Mouse (Mus musculus): ENCODE data around the gene Gpr19. TPM values are rescaled to one million over a fixed set of nuclear protein-coding genes. Genes with fewer than 3 reads are reported as not detected.

Gene Gpr19
- polyA plus RNA-seq, 1 experiment from 2014 or later: 36.9 TPM

- H3K27me3 ChIP-seq (ENCODE audit: control insufficient read depth, insufficient read depth, low read length): no peaks in the 10 kb centered on the region
- peak overlapping the region; percentile 91 for H3K9ac ChIP-seq (ENCODE audit: low read length)
- no peaks in the 10 kb centered on the region for H3K9me3 ChIP-seq (ENCODE audit: control insufficient read depth, low read length)
- peak overlapping the region; percentile 66 for H3K4me2 ChIP-seq
- peak overlapping the region; percentile 54 for H3K4me3 ChIP-seq (ENCODE audit: low read depth, low read length)
- ATAC-seq (ENCODE audit: low FRiP score) (peak; percentile 93), DNase-seq (ENCODE audit: low spot score, missing footprints) (peak; percentile 100)
- H3K36me3 ChIP-seq (ENCODE audit: control insufficient read depth, insufficient read depth, low read length): no peaks in the 10 kb centered on the region
- peak overlapping the region; percentile 100 for H3K27ac ChIP-seq (ENCODE audit: low read depth, low read length)
- H3K4me1 ChIP-seq (ENCODE audit: control insufficient read depth, insufficient read depth, low read length): peaks cover 11% of the 10 kb centered on the region
- under 1% methylated on average over 38 of the region's 38 CpGs for WGBS
These were observed 809 bp downstream of the Gpr19 start for GRCm38 (mm10) chr6:134897443-134898094.

- ATAC-seq (ENCODE audit: low FRiP score): no peak
- peak overlapping the region; percentile 91 for H3K9ac ChIP-seq (ENCODE audit: low read length)
- H3K36me3 ChIP-seq (ENCODE audit: control insufficient read depth, insufficient read depth, low read length): no peaks in the 10 kb centered on the region
- H3K27me3 ChIP-seq (ENCODE audit: control insufficient read depth, insufficient read depth, low read length): no peaks in the 10 kb centered on the region
- H3K4me3 ChIP-seq (ENCODE audit: low read depth, low read length): peak overlapping the region; percentile 54
- H3K9me3 ChIP-seq (ENCODE audit: control insufficient read depth, low read length): no peaks in the 10 kb centered on the region
- H3K27ac ChIP-seq (ENCODE audit: low read depth, low read length): no peak overlapping the region; the same call in 1 of the 2 replicates
- 59% methylated on average over 15 of the region's 15 CpGs for WGBS
- peaks cover 11% of the 10 kb centered on the region for H3K4me1 ChIP-seq (ENCODE audit: control insufficient read depth, insufficient read depth, low read length)
- peak overlapping the region; percentile 66 for H3K4me2 ChIP-seq
- no peak for DNase-seq (ENCODE audit: low spot score, missing footprints)
These were observed 1.6 kb downstream of the Gpr19 start for GRCm38 (mm10) chr6:134896570-134897436.

GRCm38 (mm10) chr6:134890436-134890835, 7.9 kb downstream of the Gpr19 start:
- WGBS: 82% methylated on average over 7 of the region's 7 CpGs
- ATAC-seq (ENCODE audit: low FRiP score): no peak
- Histone ChIP-seq H3K27ac (ENCODE audit: low read depth, low read length) (no peak overlapping the region), H3K9ac (ENCODE audit: low read length) (no peak overlapping the region), H3K36me3 (ENCODE audit: control insufficient read depth, insufficient read depth, low read length) (no peaks in the 10 kb centered on the region), H3K4me2 (no peak overlapping the region), H3K27me3 (ENCODE audit: control insufficient read depth, insufficient read depth, low read length) (no peaks in the 10 kb centered on the region), H3K9me3 (ENCODE audit: control insufficient read depth, low read length) (no peaks in the 10 kb centered on the region), H3K4me3 (ENCODE audit: low read depth, low read length) (no peak overlapping the region), H3K4me1 (ENCODE audit: control insufficient read depth, insufficient read depth, low read length) (peaks cover 28% of the 10 kb centered on the region)
- peak; percentile 67 for DNase-seq (ENCODE audit: low spot score, missing footprints)

- no peak overlapping the region for H3K27ac ChIP-seq (ENCODE audit: low read depth, low read length)
- WGBS: 79% methylated on average over 1 of the region's 1 CpGs
- no peak overlapping the region for H3K4me2 ChIP-seq
- H3K4me3 ChIP-seq (ENCODE audit: low read depth, low read length): no peak overlapping the region
- peaks cover 28% of the 10 kb centered on the region for H3K4me1 ChIP-seq (ENCODE audit: control insufficient read depth, insufficient read depth, low read length)
- H3K9me3 ChIP-seq (ENCODE audit: control insufficient read depth, low read length): no peaks in the 10 kb centered on the region
- H3K9ac ChIP-seq (ENCODE audit: low read length): no peak overlapping the region
- DNase-seq (ENCODE audit: low spot score, missing footprints) (peak; percentile 31), ATAC-seq (ENCODE audit: low FRiP score) (no peak)
- H3K36me3 ChIP-seq (ENCODE audit: control insufficient read depth, insufficient read depth, low read length): no peaks in the 10 kb centered on the region
- H3K27me3 ChIP-seq (ENCODE audit: control insufficient read depth, insufficient read depth, low read length): no peaks in the 10 kb centered on the region
These were observed 8.6 kb downstream of the Gpr19 start for GRCm38 (mm10) chr6:134889763-134890162.

- no peaks in the 10 kb centered on the region for H3K9me3 ChIP-seq (ENCODE audit: control insufficient read depth, low read length)
- no peaks in the 10 kb centered on the region for H3K27me3 ChIP-seq (ENCODE audit: control insufficient read depth, insufficient read depth, low read length)
- H3K4me2 ChIP-seq: peak overlapping the region; percentile 67
- H3K27ac ChIP-seq (ENCODE audit: low read depth, low read length): peak overlapping the region; percentile 92
- H3K9ac ChIP-seq (ENCODE audit: low read length): peak overlapping the region; percentile 46
- H3K36me3 ChIP-seq (ENCODE audit: control insufficient read depth, insufficient read depth, low read length): no peaks in the 10 kb centered on the region
- peaks cover 28% of the 10 kb centered on the region for H3K4me1 ChIP-seq (ENCODE audit: control insufficient read depth, insufficient read depth, low read length)
- 3% methylated on average over 4 of the region's 4 CpGs for WGBS
- H3K4me3 ChIP-seq (ENCODE audit: low read depth, low read length): peak overlapping the region; percentile 55
- ATAC-seq (ENCODE audit: low FRiP score): peak; percentile 81
- peak; percentile 92 for DNase-seq (ENCODE audit: low spot score, missing footprints)
These were observed 9.8 kb downstream of the Gpr19 start for GRCm38 (mm10) chr6:134888563-134889017.

GRCm38 (mm10) chr6:134887711-134888449, 10.5 kb downstream of the Gpr19 start:
- Histone ChIP-seq H3K9me3 (ENCODE audit: control insufficient read depth, low read length) (no peaks in the 10 kb centered on the region), H3K27ac (ENCODE audit: low read depth, low read length) (peak overlapping the region; percentile 92), H3K36me3 (ENCODE audit: control insufficient read depth, insufficient read depth, low read length) (no peaks in the 10 kb centered on the region), H3K9ac (ENCODE audit: low read length) (peak overlapping the region; percentile 72), H3K4me1 (ENCODE audit: control insufficient read depth, insufficient read depth, low read length) (peaks cover 28% of the 10 kb centered on the region), H3K27me3 (ENCODE audit: control insufficient read depth, insufficient read depth, low read length) (no peaks in the 10 kb centered on the region), H3K4me3 (ENCODE audit: low read depth, low read length) (peak overlapping the region; percentile 55), H3K4me2 (peak overlapping the region; percentile 67)
- peak; percentile 99 for DNase-seq (ENCODE audit: low spot score, missing footprints)
- WGBS: 0% methylated on average over 9 of the region's 10 CpGs
- peak; percentile 92 for ATAC-seq (ENCODE audit: low FRiP score)

- peaks cover 28% of the 10 kb centered on the region for H3K4me1 ChIP-seq (ENCODE audit: control insufficient read depth, insufficient read depth, low read length)
- 23% methylated on average over 5 of the region's 5 CpGs for WGBS
- DNase-seq (ENCODE audit: low spot score, missing footprints): no peak
These were observed 11.4 kb downstream of the Gpr19 start for GRCm38 (mm10) chr6:134887008-134887407.

GRCm38 (mm10) chr6:134886475-134886874, 11.9 kb downstream of the Gpr19 start:
- DNase-seq (ENCODE audit: low spot score, missing footprints): peak; percentile 56
- H3K36me3 ChIP-seq (ENCODE audit: control insufficient read depth, insufficient read depth, low read length): no peaks in the 10 kb centered on the region
- H3K4me3 ChIP-seq (ENCODE audit: low read depth, low read length): peak overlapping the region; percentile 55
- WGBS: 85% methylated on average over 8 of the region's 8 CpGs
- no peaks in the 10 kb centered on the region for H3K27me3 ChIP-seq (ENCODE audit: control insufficient read depth, insufficient read depth, low read length)
- H3K4me1 ChIP-seq (ENCODE audit: control insufficient read depth, insufficient read depth, low read length): peaks cover 28% of the 10 kb centered on the region
- no peak for ATAC-seq (ENCODE audit: low FRiP score)
- H3K4me2 ChIP-seq: peak overlapping the region; percentile 67
- H3K9me3 ChIP-seq (ENCODE audit: control insufficient read depth, low read length): no peaks in the 10 kb centered on the region
- peak overlapping the region; percentile 72 for H3K9ac ChIP-seq (ENCODE audit: low read length)
- H3K27ac ChIP-seq (ENCODE audit: low read depth, low read length): no peak overlapping the region

More at GRCm38 (mm10) chr6:134887008-134887407, 11.4 kb downstream of the Gpr19 start:
- Histone ChIP-seq H3K9me3 (ENCODE audit: control insufficient read depth, low read length) (no peaks in the 10 kb centered on the region), H3K27ac (ENCODE audit: low read depth, low read length) (peak overlapping the region; percentile 57; the same call in 1 of the 2 replicates), H3K4me2 (peak overlapping the region; percentile 67), H3K27me3 (ENCODE audit: control insufficient read depth, insufficient read depth, low read length) (no peaks in the 10 kb centered on the region), H3K4me3 (ENCODE audit: low read depth, low read length) (peak overlapping the region; percentile 55), H3K36me3 (ENCODE audit: control insufficient read depth, insufficient read depth, low read length) (no peaks in the 10 kb centered on the region), H3K9ac (ENCODE audit: low read length) (peak overlapping the region; percentile 72)
- ATAC-seq (ENCODE audit: low FRiP score): 0 out of 2 replicates have a peak, but pooled peaks have one; percentile 2

Measured in midbrain, embryonic 11.5 days (tissue).